Mouse (Mus musculus) heart, postnatal 0 days (tissue): ENCODE data around the gene Palld. TPM values are rescaled to one million over a fixed set of nuclear protein-coding genes. Genes with fewer than 3 reads are reported as not detected.

ENCODE experiments used
- ATAC-seq: fragments of 200-750 bp; cut with Nextera tagmentation; 2 replicates; pipeline ENCODE4 v1.8.0; 2017; ENCODE audit warnings: low read depth, moderate number of reproducible peaks, moderate library complexity; ENCODE audit not compliant: insufficient read depth
- DNase-seq: peaks from one replicate; pipeline ENCODE4 v3.0.0-alpha.2; 2016; ENCODE audit warnings: low spot score
- H3K27ac ChIP-seq: fragments of 300-500 bp; sonication (generic); 2 replicates; pipeline ENCODE4 v1.5.1; 2014; ENCODE audit warnings: low read depth, mild to moderate bottlenecking
- H3K27me3 ChIP-seq: fragments of 300-500 bp; sonication (generic); 2 replicates; pipeline ENCODE4 v1.6.1; 2014; ENCODE audit warnings: low read length, mixed read lengths; ENCODE audit not compliant: control insufficient read depth, insufficient read depth
- H3K36me3 ChIP-seq: fragments of 300-500 bp; sonication (generic); replicated peaks from 2 replicates; pipeline ENCODE4 v1.6.1; 2014; ENCODE audit warnings: low read length, mixed read lengths; ENCODE audit not compliant: control insufficient read depth, insufficient read depth
- H3K4me1 ChIP-seq: fragments of 300-500 bp; sonication (generic); 2 replicates; pipeline ENCODE4 v1.6.1; 2014; ENCODE audit warnings: antibody characterized with exemption; ENCODE audit not compliant: control insufficient read depth, insufficient read depth
- H3K4me2 ChIP-seq: fragments of 300-500 bp; sonication (generic); 2 replicates; pipeline ENCODE4 v1.6.1; 2014; ENCODE audit warnings: low read depth, mild to moderate bottlenecking, low read length, moderate library complexity
- H3K4me3 ChIP-seq: fragments of 300-500 bp; sonication (generic); 2 replicates; pipeline ENCODE4 v1.5.1; 2014; ENCODE audit warnings: low read depth, low read length
- H3K9ac ChIP-seq: fragments of 300-500 bp; sonication (generic); replicated peaks from 2 replicates; pipeline ENCODE4 v1.6.1; 2014; ENCODE audit warnings: low read depth, low read length, mixed read lengths
- H3K9me3 ChIP-seq: fragments of 300-500 bp; sonication (generic); replicated peaks from 2 replicates; pipeline ENCODE4 v1.6.1; 2016; ENCODE audit warnings: low read length; ENCODE audit not compliant: control insufficient read depth
- CTCF ChIP-seq: IDR thresholded peaks from 2 replicates; pipeline ENCODE4 v1.5.1; 2016; ENCODE audit warnings: antibody characterized with exemption, control low read depth, low read depth
- EP300 ChIP-seq: IDR thresholded peaks from 2 replicates; pipeline ENCODE4 v1.6.1; 2016; ENCODE audit warnings: antibody characterized with exemption, low read depth
- WGBS: fragments of 180-500 bp; shearing (Covaris S2); extraction: QIAGEN DNeasy Blood & Tissue Kit; methylation state at CpG from one replicate; pipeline ENCODE4 v1.1.7; 2014; 5-methylcytosine and 5-hydroxymethylcytosine counted together
- polyA plus RNA-seq: library from polyadenylated mRNA; unstranded; fragments of >200 nt; fragmentation: Nextera tagmentation; extraction: Ambion mirVana; gene quantifications from 2 replicates; pipeline ENCODE4 v1.2.1, GENCODE M21; 2015
- total RNA-seq: library from RNA; depleted of rRNA; stranded (reverse); fragments of >200 nt; gene quantifications from 2 replicates; pipeline ENCODE4 v1.2.3, GENCODE M21; 2014; ENCODE audit warnings: low replicate concordance

The Palld gene
- total and polyA plus RNA-seq, 2 experiments from 2014 or later: 103 to 127 TPM

DNA sequence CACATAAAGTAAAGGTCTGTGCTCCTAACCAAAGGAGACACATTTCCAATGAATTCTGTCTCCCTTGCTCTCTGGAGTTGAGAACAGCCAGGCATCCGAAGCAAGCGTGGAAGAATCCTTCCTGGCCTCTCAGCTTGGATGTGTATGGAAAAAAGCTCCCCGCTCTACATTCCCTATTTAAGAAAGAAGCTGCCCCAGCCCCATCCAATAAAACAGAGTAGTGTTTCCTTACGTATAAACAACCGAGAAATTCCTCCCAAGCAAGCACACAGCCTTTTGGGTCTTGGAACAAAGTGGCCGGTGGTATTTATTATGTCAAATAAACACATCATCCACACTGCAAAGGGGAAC, 295.1 kb downstream of the Palld start:
- no peak overlapping the region for H3K4me2 ChIP-seq

DNA sequence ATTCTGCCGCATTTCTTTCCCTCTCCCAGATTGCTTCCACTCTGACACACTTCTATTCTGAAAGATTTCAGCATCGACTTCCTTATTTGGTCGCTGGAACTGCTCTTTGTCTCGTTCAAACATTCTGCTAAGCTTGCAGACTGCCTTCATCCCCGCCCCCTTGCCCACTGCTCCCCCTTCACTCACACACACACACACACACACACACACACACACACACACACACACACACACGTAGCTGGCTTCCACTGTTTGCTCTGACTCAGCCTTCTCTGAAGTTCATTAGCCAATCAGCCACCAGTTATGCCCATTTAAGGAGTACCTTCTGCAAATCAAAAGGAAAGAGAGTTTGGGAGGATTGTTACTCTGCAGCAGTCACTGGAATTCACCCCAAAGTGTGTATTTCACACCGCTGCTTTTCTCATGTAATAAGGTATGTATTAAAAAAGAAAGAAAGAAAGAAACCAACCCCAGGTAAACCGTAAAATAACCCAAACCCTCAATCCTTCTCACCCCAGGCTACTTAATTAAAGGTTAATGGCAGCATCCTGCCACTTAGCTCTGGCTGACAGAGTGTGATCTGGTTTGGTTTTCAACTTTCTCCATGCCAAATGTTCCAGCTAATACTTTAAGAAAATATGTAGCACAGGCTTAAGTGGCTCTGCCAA, 295.6 kb downstream of the Palld start:
- Histone ChIP-seq H3K4me3 (no peak overlapping the region), H3K36me3 (0 out of 2 replicates have a peak, but pooled peaks cover 3% of the 10 kb centered on the region), H3K9me3 (no peaks in the 10 kb centered on the region), H3K27me3 (no peaks in the 10 kb centered on the region), H3K4me1 (no peaks in the 10 kb centered on the region), H3K9ac (no peak overlapping the region), H3K4me2 (no peak overlapping the region), H3K27ac (peak overlapping the region; percentile 45)
- ATAC-seq (peak; percentile 77), DNase-seq (peak; percentile 86)
- 21% methylated on average over 8 of the region's 8 CpGs for WGBS
- TF ChIP-seq EP300 (no peak), CTCF (no peak)

More for the DNA sequence above, 295.1 kb downstream of the Palld start:
- TF ChIP-seq EP300 (no peak), CTCF (no peak)
- DNase-seq: no peak
- H3K36me3 ChIP-seq: 0 out of 2 replicates have a peak, but pooled peaks cover 3% of the 10 kb centered on the region
- no peaks in the 10 kb centered on the region for H3K9me3 ChIP-seq
- H3K9ac ChIP-seq: no peak overlapping the region
- no peaks in the 10 kb centered on the region for H3K27me3 ChIP-seq
- peak overlapping the region; percentile 45 for H3K27ac ChIP-seq
- WGBS: 54% methylated on average over 6 of the region's 6 CpGs
- H3K4me1 ChIP-seq: no peaks in the 10 kb centered on the region
- no peak overlapping the region for H3K4me3 ChIP-seq
- ATAC-seq: no peak

- Histone ChIP-seq H3K9ac (no peak overlapping the region), H3K4me1 (no peaks in the 10 kb centered on the region), H3K36me3 (0 out of 2 replicates have a peak, but pooled peaks cover 3% of the 10 kb centered on the region), H3K4me2 (no peak overlapping the region), H3K27ac (no peak overlapping the region), H3K4me3 (no peak overlapping the region), H3K27me3 (no peaks in the 10 kb centered on the region), H3K9me3 (no peaks in the 10 kb centered on the region)
- WGBS: 84% methylated on average over 2 of the region's 2 CpGs
- TF ChIP-seq CTCF (no peak), EP300 (no peak)
- DNase-seq (no peak), ATAC-seq (no peak)
These were observed 297.6 kb downstream of the Palld start for GRCm38 (mm10) chr8:61604871-61605270.

DNA sequence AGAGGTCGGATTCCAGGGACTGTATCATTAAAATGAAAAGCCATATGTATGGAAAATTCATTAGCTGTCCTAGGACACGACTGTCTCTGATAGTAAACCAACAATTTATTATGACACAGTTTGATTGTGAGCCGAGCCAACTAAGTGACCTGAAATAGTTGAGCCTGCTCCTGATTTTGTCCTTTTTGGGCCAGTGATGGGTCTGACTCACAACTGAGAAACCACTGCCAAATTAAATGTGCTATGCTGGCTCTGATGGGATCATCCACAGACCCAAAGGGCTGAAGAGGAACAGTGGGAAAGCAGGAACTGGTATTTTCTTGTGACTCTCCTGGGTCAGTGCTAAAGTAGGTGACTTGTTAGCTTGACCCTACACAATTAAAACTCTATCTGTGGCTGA, 305.6 kb downstream of the Palld start:
- H3K27ac ChIP-seq: no peak overlapping the region
- no peak overlapping the region for H3K9ac ChIP-seq
- 71% methylated on average over 3 of the region's 3 CpGs for WGBS
- no peak for DNase-seq
- no peaks in the 10 kb centered on the region for H3K36me3 ChIP-seq
- no peaks in the 10 kb centered on the region for H3K27me3 ChIP-seq
- H3K9me3 ChIP-seq: no peaks in the 10 kb centered on the region
- TF ChIP-seq CTCF (no peak), EP300 (no peak)
- no peak overlapping the region for H3K4me3 ChIP-seq
- H3K4me1 ChIP-seq: no peaks in the 10 kb centered on the region
- H3K4me2 ChIP-seq: no peak overlapping the region
- ATAC-seq: no peak

- no peaks in the 10 kb centered on the region for H3K27me3 ChIP-seq
- WGBS: 14% methylated on average over 8 of the region's 8 CpGs
- peaks cover 6% of the 10 kb centered on the region; the same call in 1 of the 2 replicates for H3K4me1 ChIP-seq
- H3K4me2 ChIP-seq: peak overlapping the region; percentile 85
- H3K36me3 ChIP-seq: no peaks in the 10 kb centered on the region; the same call in 1 of the 2 replicates
- no peak for TF ChIP-seq EP300
- no peak for TF ChIP-seq CTCF
- no peaks in the 10 kb centered on the region for H3K9me3 ChIP-seq
- no peak for DNase-seq
- peak overlapping the region; percentile 70 for H3K4me3 ChIP-seq
- ATAC-seq: peak; percentile 30
- peak overlapping the region; percentile 91 for H3K27ac ChIP-seq
- H3K9ac ChIP-seq: peak overlapping the region; percentile 66; the same call in 1 of the 2 replicates
These were observed 311.0 kb downstream of the Palld start for GRCm38 (mm10) chr8:61591446-61591845.
